Mouse (Mus musculus) brain, embryonic 18.5 days (tissue): ENCODE data around the gene Mex3a.
A peak's percentile ranks its signal among the peaks of the same experiment; 100 is the strongest.

Experiments
- DNase-seq: peaks from one replicate; pipeline ENCODE4 v3.0.0-alpha.2; 2012; ENCODE audit warnings: low read depth, low spot score

Mex3a gene

DNA sequence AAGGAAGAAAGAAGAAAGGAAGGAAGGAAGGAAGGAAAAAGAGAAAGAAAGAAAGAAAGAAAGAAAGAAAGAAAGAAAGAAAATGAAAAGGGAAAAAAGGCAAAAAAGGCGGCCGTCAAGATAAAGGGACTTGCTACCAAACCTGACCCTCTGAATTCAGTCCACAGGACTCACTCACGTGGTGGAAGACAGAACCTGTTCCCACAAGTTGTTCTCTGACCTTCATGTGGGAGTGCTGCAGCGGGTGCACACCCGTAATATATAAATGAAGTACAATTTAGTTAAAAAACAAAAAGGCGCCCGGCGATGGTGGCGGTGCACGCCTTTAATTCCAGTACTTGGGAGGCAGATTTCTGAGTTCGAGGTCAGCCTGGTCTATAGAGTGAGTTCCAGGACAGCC lies 3.5 kb upstream of the Mex3a start:
- no peak for DNase-seq

- no peak for DNase-seq
These were observed 2.8 kb upstream of the Mex3a start for GRCm38 (mm10) chr3:88529204-88530000.

GRCm38 (mm10) chr3:88530082-88530864 lies 1.9 kb upstream of the Mex3a start:
- DNase-seq: no peak

DNA sequence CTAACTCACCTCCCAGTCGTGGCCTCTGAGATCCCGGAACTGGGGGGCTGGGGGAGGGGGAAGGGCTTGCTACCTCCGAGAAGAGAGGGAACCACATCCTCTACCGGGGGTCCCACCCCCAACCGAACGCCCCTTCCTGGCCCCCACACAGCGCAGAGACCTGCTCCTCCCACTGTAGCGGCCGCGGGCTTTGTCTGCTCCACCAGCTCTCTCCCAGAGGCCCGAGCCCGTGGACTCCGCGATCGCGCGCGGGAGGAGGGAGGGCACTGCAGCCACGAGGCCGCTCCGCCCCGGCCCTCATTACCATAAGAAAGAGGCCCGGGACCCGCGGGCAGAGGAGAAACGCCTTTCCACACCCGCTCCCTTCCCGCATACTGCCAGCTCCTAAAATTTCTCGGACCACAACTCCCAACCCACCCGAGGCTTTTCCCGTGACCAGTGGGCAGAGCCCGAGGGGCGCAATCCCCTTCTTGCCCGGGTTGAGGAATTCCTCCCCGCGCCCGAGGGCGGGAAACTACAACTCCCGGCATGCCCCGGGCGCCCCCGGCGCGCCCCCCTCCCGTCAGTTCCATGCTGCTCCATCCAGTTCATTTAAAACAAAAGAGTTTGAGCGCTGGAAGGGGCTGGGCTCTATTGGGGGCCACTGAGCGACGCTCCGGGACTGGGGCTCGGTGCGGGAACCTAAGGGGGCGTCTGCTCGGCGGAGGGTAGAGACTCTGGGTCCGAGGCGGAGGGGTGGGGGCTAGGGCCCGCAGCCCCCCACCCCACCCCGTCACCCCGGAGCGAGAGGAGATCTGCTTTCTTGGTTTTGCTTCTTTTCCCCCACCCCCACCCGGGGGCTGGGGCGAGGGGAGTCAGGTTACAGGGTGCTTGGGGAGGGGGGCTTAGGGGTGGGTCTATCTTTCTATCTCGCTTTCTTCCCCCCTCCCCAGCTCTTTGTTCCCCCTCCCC lies 572 bp upstream of the Mex3a start:
- DNase-seq: peak; percentile 87

DNA sequence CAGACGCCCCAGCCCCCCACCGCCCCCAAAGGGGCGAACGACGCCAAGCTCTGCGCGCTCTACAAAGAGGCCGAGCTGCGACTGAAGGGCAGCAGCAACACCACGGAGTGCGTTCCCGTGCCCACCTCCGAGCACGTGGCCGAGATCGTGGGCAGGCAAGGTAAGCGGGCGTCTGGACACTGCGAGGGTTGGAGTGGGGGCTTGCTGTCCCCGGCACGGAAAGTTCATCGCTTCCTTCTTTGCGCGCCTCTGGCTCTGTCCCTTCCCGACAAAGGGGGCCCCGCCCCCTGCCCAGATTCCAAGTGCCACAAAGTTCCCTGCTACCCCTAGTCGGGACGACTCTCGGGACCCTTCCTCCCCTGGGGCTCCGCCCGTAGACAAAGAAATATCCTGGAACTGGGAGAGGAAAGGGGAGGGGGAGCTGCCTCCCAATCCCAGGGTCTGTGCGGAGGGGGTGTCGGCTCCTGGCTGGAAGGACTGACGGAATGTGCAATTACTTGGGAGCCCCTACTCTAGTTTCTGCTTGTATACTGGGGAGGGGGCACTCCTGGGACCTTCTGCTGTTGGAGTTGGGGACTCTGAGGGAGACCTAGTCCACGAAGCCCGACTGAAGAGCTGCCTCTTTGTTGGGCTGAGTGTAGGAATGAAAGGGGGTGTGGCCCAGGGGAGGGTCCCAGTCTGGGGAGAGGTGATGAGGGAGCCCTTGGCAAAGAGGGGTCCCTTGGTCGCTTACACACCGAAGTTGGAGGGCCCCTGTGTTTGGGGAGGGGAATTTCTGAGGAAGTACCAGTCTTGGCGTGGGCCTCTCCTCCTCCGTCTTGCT lies 705 bp downstream of the Mex3a start:
- DNase-seq: no peak

- no peak for DNase-seq
These were observed 1.5 kb downstream of the Mex3a start for GRCm38 (mm10) chr3:88533706-88534105.

DNA sequence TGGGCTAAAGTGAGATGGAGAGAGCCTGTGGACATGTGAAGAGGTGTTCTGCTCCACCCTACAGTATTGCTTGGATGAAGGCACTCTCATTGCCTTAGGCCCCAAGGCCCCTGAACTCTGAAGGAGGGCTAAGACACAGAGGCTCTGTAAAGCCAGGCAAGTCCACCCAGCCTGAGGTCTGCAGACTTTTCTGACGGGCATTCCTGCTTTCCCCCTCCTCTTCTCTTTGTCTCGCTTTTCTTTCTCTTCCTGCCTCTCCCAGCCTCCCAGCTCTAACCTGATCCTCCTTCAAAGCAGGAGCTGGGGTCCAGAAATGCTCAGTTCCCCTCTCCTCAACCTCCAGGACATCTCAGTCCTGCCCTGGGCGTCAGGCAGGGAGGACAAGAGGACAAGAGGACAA lies 2.8 kb downstream of the Mex3a start:
- DNase-seq: no peak

DNA sequence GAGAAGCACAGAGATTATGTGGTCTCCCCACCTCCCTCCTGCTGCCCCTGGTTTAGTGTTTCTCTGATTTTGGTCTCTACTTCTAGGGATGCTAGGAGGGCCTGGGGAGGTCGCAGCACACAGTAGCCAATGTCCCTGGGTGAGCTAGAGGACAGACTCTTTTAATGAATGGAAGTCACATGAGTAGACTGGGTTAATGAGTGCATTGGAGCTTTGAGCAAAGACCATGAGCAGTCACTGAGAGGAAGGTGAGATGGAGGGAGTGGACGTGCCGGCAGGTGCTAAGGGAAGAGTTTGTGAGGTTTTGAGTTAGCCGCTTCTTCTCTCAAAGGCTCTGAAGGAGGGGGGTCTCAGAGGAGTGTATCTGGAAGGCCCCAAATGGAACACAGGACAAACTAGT lies 3.3 kb downstream of the Mex3a start:
- no peak for DNase-seq

DNA sequence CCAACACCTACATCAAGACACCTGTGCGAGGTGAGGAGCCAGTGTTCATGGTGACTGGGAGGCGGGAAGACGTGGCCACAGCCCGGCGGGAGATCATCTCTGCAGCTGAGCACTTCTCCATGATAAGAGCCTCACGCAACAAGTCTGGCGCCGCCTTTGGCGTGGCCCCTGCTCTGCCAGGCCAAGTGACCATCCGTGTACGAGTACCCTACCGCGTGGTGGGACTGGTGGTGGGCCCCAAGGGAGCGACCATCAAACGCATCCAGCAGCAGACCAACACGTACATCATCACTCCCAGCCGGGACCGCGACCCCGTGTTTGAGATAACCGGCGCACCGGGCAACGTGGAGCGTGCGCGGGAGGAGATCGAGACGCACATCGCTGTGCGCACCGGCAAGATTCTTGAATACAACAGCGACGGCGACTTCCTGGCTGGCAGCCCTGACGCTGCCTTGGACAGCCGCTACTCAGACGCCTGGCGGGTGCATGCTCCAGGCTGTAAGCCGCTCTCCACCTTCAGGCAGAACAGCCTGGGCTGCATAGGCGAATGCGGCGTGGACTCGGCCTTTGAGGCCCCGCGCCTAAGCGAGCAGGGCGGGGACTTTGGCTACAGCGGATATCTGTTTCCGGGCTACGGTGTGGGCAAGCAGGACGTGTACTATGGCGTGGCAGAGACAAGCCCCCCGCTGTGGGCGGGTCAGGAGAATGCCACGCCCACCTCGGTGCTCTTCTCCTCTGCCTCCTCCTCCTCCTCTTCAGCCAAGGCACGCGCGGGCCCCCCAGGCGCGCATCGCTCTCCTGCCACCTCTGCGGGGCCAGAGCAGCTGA lies 4.1 kb downstream of the Mex3a start:
- no peak for DNase-seq

GRCm38 (mm10) chr3:88537146-88537545 lies 5.0 kb downstream of the Mex3a start:
- no peak for DNase-seq

GRCm38 (mm10) chr3:88538271-88539145 lies 6.3 kb downstream of the Mex3a start:
- DNase-seq: no peak

DNA sequence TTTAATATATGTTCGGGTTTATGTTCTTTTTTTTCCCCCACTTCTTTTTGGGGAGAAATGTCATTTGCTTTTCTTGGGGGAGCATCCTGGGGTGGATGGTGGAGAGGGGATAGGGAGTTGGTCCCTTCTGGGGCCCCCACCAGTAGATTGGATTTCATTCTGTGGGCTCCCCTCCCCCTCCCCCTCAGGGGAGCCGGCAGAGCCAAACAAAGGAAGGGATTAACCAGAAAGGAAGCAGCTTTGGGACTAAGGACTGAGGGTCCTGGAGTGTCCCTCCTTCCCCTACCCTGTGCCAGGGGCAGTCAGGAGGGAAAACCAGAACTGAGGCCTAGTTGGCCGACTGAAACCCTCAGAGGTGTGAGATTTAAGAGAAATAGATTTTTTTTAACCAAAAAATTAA lies 7.2 kb downstream of the Mex3a start:
- no peak for DNase-seq

GRCm38 (mm10) chr3:88540085-88540484 lies 7.9 kb downstream of the Mex3a start:
- DNase-seq: no peak

- DNase-seq: no peak
These were observed 9.6 kb downstream of the Mex3a start for GRCm38 (mm10) chr3:88541622-88542401.

GRCm38 (mm10) chr3:88542486-88542885 lies 10.3 kb downstream of the Mex3a start:
- DNase-seq: no peak

GRCm38 (mm10) chr3:88543174-88543573 lies 11.0 kb downstream of the Mex3a start:
- DNase-seq: no peak

- DNase-seq: no peak
These were observed 11.6 kb downstream of the Mex3a start for GRCm38 (mm10) chr3:88543651-88544410.

GRCm38 (mm10) chr3:88544514-88544913 lies 12.3 kb downstream of the Mex3a start:
- no peak for DNase-seq
